Mouse (Mus musculus) cortical plate, adult 2 months (tissue): Measurements from ENCODE around the gene Mthfsd.

Experiments
- CTCF ChIP-seq: fragments of 200-500 bp; IDR thresholded peaks from 2 replicates; pipeline ENCODE4 v1.5.1; 2011; ENCODE audit warnings: mild to moderate bottlenecking, control low read depth, low read length; ENCODE audit not compliant: insufficient read depth; ENCODE audit errors: extremely low read depth
- POLR2A ChIP-seq: fragments of 200-500 bp; IDR thresholded peaks from 2 replicates; pipeline ENCODE4 v1.6.1; 2011; ENCODE audit warnings: mild to moderate bottlenecking, low read length, control low read depth; ENCODE audit not compliant: insufficient read depth; ENCODE audit errors: extremely low read depth

DNA sequence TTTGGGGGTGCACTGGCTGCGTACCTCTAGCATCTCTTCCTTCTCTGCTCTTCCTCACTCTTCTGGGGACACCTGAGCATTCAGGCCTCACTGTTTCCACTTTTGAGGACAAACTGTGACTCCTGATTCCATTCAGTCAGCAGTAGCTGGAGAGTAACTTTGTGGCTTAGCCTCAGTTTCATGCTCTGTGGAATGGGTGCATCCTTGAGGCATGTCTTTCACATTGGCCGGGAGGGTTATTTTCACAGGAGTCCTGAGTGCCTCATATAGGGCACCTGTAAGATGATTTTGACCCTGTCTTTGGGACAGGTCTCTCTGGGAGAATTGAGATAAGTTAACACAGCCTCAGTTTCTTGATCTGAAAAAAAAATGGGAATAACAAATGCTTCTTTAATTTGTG lies 14.9 kb upstream of the Mthfsd start:
- TF ChIP-seq POLR2A (no peak), CTCF (no peak)
